Mouse (Mus musculus): ENCODE results near the gene Gm3646. TPM values are rescaled to one million over a fixed set of nuclear protein-coding genes. Genes with fewer than 3 reads are reported as not detected.
A peak's percentile ranks its signal among the peaks of the same experiment; 100 is the strongest.

The Gm3646 gene
- total RNA-seq, 4 experiments from 2014 or later, result 7.6 to 12.8 (median 10.7) TPM

DNA sequence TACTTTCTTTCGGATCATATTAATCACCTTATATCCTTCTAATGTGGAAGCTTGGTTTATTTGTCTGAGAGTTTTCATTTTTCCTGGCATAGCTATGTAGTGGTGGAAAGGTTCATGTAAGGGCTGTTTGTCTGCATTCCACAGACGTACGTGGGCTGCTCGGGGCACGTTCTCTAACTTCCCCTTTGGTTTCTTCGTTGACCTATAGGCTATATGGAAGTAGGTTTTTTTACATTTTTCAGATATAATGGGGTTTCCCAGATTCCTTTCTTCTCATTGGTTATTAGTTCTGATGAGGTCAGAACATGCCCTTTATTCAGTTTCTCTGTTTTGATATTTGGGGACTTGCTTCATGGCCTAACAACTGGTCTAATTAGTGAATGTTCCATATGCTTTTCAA is 23.3 kb downstream of the Gm3646 start:
- DNase-seq (ENCODE audit: low spot score), result no peak

DNA sequence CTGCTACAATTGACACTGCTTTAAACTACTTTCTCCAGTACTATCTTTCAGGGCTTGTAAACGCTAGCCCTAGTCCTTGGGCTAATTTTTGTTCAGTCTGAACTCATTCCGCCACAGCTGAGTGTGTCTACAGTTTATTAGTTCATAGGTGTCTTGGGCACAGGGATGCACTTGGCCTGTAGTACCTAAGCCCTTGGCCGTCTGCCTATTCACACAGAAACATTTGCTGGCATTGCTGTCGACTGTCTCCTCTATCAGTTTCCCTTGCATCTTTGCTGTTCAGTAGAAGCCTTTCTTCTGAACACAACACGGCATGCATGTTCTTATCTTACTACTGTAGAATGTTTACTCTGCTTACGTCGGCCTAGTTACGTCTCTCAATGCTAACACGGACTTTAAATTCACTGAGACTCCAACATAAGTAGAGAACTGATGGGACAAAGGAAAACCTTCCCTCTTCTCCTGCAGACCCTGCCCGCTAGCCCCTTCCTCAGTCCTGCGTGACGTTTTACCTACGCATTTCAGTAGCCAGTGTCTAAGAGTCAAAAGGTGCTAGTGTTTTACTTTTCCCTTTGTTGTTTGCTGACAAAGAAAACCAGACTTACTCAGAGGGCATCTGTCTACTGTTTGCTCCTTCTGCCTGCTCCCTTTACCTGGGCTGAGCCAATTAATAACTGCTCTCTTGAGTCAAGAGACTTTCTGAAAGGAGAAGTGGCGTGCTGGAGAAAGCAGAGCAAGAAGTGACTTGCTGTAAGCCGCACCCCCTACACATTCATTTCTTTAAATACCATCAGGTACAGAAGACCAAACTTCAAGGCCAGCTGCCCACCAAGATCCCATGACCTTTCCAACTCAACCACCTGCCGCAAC is 25.8 kb downstream of the Gm3646 start:
- no peak for DNase-seq (ENCODE audit: low spot score)

DNA sequence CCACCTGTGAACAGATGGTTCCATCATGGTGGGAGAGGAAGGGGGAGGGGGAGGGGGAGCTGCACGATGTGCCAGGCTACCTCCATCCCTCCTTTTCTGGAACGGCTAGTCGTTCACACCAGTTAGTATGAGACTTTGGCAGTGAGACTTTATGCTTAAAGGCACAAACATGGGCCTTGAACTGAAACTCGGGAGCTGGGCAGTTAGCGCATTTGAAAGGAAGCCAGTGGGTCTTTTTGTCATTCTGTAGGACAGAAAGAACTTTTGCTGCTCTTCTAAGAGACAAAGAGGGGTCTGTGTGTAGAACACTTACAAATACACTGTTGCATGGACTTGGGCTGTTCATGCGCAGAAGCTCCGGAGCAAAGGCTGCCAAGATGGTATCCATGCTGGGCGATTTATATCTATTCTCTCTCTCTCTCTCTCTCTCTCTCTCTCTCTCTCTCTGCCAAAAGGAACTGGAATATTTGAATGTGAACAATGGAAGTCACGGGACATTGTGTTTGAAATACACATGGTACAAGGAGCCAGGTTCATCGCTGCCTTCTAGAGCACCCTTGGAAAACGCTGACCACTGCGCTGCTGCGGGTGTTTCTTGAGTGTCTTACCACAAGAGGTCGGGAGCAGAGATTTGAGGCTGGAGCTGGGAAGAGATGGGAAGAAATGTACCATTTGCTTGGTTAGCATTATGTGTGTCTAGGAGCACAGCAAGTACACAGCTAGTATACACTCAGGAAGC is 31.0 kb downstream of the Gm3646 start:
- DNase-seq (ENCODE audit: low spot score), result no peak

DNA sequence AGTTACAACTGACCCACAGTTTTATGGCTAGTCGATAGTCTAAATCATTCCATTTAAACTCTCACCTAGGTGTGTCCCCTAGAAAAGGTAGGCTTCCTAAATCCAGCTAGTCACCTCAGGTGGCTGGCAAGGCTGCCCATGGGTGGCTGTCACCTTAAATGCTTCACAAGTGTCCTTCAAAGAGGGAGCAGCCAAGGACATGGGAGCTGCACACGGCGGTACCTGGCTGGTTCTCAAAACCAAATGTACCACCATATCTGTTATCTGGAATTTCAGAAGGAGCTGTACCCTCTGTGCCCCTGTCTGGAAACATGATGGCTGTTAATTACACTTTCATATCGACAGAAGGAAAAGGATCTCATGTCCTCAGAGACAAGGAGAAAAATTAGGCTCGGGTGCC is 31.6 kb downstream of the Gm3646 start:
- no peak for DNase-seq (ENCODE audit: low spot score)

DNA sequence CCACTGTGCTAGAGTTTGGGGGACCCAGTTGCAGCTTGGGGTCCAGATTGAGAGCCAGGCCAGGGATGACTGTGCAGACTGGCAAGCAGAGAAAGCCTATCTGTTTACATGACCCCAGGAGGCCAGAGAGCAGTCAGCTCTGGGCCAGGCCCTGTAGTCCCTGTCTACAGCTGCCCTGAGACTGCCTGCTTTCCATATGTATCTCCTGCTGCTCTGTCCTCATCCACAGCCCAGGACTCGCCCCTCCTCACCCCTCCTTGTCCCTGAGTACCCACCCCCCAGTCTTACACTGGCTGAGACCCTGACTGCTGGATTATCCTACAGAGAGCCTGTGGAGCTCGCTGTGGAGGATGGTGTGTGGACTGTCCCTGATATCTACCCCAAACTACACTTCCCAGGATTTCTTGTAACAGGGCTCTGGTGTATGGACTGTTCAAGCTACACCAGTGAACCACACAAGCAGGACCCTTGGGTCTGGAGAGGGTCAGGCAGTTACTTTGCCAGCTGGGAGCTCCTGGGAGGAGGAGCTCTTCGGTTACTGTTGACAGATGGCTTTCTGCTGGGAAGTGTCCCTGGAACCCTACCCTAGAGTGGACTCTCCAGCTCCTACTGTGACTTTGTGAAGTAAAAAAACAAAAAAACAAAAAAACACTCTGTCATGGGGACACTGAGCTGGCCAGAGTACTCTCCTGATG is 32.6 kb downstream of the Gm3646 start:
- peak; percentile 35 for DNase-seq (ENCODE audit: low spot score)

DNA sequence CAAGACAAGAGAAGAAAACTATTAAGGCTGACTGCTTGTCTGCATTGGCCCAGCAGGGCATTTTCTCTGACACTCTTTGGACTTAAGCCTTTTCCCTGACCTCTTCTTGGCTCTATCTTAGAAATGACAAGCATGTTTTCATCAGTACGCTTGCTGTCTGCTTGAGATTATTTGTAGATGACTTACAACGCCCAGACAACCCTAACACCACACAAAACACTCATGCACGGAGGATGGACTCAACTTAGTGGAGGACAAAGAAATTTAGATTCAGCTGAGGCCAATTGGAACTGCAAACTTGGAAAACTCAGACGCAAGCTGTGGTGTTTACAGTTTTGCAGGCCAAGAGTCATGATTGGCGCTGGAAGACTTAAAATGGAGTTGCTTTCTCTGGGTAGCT is 34.7 kb downstream of the Gm3646 start:
- DNase-seq (ENCODE audit: low spot score), result no peak

DNA sequence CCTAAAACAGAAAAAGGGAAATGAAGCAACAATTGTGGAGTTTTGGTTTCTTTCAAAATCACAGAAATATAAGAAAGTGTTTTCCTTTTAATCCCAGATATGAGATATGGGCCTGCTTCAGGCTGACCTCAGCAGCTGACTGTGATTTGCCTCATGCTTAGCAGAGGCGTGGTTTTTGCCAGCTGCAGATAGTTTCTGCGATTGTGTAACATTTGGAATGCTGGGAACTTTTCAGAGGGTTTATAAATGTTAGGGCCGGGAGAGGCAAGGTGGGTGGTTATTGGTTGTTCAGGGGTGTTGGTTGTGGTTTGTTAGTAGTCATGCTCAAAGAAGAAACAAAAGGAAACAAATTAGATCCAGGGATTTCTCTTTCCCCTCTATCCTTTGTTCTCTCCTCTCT is 37.1 kb downstream of the Gm3646 start:
- no peak for DNase-seq (ENCODE audit: low spot score)

DNA sequence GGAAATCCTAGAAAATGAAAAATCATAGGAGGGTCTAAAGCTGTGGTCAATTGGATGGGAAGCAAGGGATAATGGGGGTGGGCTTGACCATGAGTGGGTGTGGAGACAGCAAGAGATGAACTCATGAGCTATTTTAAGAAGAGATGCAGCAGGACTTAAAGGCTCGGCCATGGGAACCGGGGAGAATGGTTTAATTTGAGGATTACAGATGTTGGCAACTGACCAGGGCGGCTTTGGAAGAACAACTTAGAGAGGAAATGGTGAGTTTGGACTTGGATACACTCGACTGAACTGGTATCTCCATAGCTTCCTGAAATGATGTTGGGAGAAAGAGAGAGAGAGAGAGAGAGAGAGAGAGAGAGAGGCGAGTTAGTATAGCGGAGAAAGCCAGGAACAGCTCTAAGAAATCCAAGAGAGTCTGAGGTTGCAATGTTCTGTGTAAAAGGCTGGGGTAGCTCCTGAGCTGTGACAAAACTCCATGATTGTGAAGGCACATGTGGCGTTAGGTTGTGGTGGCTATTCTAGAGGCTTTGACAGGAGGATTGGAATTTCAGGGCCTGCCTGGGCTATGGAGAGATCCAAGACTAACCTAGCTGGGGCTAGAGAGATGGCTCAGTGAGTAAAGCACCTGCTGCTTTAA is 39.2 kb downstream of the Gm3646 start:
- DNase-seq (ENCODE audit: low spot score), result no peak

DNA sequence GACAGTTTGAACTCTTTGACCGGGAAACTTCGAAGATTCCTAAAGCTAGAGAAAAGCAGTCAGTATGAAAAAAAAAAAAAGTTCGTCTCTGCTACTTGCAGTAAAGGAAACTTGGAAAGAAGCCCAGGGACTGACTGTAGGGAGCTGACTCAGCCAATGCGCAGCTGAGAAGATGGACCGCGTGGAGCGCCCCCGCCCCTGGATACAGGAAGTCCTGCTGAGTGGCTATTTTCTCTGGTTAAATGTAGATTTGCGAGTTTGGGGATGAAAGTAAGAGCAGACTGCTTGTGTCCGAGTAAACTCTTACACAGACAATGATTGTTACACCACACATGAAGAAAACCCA is 43.1 kb downstream of the Gm3646 start:
- DNase-seq (ENCODE audit: low spot score), result peak; percentile 92

DNA sequence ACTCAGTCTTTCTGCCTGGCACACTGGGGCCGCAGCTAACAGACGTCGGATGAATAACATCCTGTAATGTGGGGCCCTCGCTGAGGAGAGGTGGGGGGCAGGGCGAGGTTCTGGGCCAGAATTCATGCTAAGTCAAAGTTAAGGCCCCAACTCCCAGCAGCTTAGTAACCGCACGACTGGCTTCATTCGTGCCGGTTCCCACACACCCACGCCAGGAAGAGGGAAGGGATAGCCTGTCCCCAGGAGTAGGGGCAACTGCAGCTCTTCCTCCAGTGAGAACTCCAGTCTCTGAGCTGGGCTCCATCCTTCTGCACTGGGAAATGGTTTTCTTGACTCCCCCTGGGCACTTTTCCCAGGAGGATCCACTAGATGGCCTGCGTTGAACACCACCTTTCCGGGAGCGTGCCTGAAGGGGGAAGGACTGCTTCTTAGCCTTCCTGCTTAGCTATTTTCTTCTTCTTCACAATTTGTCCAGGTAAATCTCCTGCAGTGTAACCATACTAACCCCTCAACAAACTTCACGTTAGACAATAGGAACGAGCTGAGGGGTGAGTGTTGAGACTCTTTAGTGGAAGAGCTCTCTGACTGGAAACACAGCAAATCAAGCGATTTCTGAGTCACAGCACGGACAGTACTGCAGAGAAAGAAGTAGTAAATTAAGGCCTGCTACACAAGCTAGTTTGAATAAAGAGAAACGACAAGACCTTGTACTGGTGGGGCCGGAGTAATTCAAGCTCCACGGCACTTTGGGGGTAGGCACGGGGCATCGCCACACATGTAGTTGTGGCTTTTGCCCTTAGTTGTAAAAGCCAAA is 43.7 kb downstream of the Gm3646 start:
- peak; percentile 74 for DNase-seq (ENCODE audit: low spot score)

DNA sequence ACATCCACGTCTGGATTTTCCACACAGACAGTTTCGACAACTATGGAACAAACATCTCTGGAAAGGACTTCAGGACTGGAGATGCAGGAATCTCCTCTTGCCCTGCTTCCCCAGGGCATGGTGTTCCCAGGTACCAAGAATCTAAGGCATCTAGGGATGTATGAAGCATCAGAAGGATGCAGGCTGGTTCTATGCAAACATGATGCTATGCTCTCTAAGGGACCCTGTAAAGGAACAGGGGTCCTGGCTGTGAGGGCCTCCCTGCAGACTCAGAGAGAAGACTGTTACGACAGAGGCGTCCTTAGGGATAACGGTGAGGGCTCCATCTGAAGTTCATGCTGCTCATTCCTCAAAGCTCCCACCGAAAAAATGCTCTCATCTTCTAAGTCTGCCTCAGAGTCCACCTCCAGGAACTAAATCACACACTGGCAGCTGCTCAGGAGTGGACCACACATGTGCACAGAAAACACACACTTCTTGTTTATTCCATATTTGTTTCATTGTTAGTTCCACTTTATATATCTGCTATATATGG is 44.9 kb downstream of the Gm3646 start:
- no peak for DNase-seq (ENCODE audit: low spot score)

DNA sequence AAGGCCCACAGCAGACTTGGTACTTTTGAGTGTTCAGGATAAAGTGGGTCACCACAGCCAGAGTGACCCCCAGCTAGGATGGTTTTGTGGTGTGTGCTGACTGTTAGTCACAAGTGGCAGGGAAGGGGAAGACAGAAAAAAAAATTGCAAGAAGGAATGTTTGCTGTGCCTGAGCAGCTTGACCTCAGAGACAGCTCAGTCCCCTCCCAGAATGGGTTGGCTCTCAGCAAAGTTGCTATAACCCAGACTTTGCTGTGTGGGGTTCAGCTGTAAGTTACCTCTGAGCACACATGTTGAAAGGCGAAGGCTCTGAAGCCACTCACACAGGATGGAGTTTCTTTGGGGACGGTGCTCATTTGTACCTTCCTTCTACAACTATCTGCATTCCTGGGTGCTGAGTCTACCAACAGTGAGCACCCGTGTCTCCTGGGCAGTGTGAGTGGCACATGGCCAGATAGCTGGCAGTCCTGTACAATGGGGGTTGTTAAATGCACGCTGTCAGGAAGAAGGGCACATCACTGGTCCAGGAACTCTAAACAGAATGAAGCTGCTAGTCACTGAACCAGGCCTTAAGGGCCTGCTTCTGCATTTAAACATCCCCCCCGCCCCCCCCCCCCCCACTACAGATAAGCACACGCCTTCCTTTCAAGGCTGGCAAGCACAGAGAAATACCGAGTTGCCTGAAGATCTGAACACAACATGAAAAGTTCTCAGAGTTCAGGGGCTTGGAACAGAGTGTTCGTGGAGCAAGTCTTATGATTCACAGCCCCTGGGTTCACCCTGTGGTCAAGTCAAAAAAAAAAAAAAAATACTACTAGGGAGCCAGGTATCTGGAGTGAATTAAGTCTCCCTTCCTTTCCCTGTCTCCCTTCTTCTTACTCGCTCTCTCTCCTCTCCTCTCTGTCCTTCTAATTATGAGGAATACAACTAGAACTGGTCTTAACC is 45.6 kb downstream of the Gm3646 start:
- peak; percentile 28 for DNase-seq (ENCODE audit: low spot score)

DNA sequence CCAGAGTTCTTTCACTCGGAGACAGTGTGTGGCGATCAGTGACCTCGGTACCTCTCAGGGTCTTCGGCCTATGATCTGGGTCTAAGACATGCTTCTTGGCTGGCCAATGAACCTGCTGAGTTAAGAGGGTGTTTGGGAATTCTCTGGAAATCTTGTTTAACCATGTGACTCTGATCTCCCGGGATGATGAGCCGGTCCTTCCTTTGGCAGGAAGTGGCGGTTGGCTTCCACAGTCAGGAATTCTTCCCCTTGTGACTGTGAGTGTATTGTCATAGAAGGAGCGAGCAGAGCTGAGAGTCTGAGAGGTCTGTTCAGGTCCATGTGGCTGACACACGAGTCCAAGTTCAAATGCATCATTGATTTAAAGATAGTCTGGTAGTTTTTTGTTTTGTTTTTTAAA is 46.9 kb downstream of the Gm3646 start:
- peak; percentile 72 for DNase-seq (ENCODE audit: low spot score)

DNA sequence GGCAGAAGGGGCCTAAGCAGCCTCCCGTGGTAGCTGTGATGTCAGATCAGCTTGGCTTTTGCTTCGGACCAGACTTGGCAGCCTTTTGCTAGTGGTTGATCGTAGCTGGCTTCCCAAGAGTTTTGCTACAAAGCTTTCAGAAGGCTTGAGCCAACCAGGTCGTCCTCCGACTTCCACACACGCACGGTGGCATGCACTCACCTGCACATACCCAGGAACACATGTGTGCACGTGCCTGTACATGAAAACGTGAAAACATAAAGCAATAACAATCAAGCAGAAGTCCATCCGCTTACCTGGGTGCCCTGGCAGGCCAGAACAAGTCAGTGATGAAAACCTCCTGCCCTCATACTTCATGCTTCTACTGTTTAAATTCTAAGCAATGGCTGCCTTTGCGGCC is 48.2 kb downstream of the Gm3646 start:
- DNase-seq (ENCODE audit: low spot score), result no peak

DNA sequence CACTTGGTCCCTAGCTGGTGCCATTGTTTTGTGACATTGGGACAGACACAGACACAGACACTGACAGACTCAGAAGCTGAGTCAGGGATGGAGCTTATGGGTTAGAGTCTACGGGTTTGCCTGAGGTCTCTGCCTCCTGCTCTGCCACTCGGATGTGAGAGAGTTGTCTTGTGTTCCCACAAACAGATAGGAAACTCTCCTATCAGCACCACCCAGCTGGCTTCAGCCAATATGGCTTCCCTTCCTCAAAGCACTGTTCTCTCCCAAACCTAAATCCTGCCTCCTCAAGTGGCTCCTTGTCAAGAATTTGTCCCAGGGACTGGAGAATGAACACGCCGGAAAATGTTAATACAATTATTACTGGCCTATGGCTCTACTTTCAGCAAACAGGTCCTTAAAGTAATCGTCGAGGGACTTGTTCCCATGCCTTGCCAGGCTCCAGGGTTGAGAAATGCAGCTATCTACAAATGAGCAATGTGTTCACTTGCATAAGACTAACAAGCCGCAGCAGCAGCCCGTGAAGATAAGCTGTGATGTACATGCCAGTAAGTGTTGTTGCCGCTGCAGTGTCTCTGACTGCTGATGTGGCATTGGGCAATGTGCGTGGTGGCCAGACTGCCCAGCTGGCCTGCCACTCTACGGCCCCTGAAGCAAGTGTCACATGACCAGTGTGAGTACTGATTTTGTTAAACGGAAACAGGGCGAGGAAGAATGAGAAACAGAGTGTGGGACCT is 50.7 kb downstream of the Gm3646 start:
- no peak for DNase-seq (ENCODE audit: low spot score)

All from heart, adult 8-10 months (tissue).